Mouse (Mus musculus): Measurements from ENCODE around the gene S100a10. TPM values are rescaled to one million over a fixed set of nuclear protein-coding genes. Genes with fewer than 3 reads are reported as not detected.
A peak's percentile ranks its signal among the peaks of the same experiment; 100 is the strongest.
"Not testable (repeated sequence)": the region's sequence is repeated elsewhere in the genome, so short reads cannot be mapped to it uniquely, and the experiment has no call there.

Gene S100a10
- polyA plus RNA-seq, 1 experiment from 2014 or later: 191 TPM

GRCm38 (mm10) chr3:93520330-93521193, 34.3 kb upstream of the S100a10 start, which contains the start of gene S100a11:
Gene S100a11, plus strand, starts transcription at chr3:93520488.
- H3K4me3 ChIP-seq: peak within 1 kb of the TSS; percentile 46
- H3K4me1 ChIP-seq (replicated peaks): peaks cover 11% of the 10 kb centered on the region
- no peaks in the 10 kb centered on the region for H3K36me3 ChIP-seq
- H3K9me3 ChIP-seq: no peaks in the 10 kb centered on the region
- peak within 1 kb of the TSS; percentile 75 for H3K4me2 ChIP-seq
- WGBS: under 1% methylated on average over 38 of the region's 38 CpGs
- H3K27ac ChIP-seq: no peak within 1 kb of the TSS
- ATAC-seq (ENCODE audit: low FRiP score): peak; percentile 90
- peak within 1 kb of the TSS; percentile 68 for H3K9ac ChIP-seq
- H3K27me3 ChIP-seq: peaks cover 15% of the 10 kb centered on the region; the same call in 1 of the 2 replicates

GRCm38 (mm10) chr3:93521462-93522057, 33.3 kb upstream of the S100a10 start:
- no peak overlapping the region; the same call in 1 of the 2 replicates for H3K4me3 ChIP-seq
- H3K36me3 ChIP-seq: no peaks in the 10 kb centered on the region
- 79% methylated on average over 8 of the region's 8 CpGs for WGBS
- no peak overlapping the region for H3K9ac ChIP-seq
- no peak overlapping the region for H3K27ac ChIP-seq
- peaks cover 11% of the 10 kb centered on the region for H3K4me1 ChIP-seq (replicated peaks)
- no peaks in the 10 kb centered on the region for H3K9me3 ChIP-seq
- peak overlapping the region; percentile 75 for H3K4me2 ChIP-seq
- peaks cover 15% of the 10 kb centered on the region; the same call in 1 of the 2 replicates for H3K27me3 ChIP-seq
- ATAC-seq (ENCODE audit: low FRiP score): no peak

GRCm38 (mm10) chr3:93522611-93523010, 32.3 kb upstream of the S100a10 start:
- Histone ChIP-seq H3K27ac (no peak overlapping the region), H3K4me3 (no peak overlapping the region), H3K36me3 (no peaks in the 10 kb centered on the region), H3K9me3 (no peaks in the 10 kb centered on the region), H3K4me2 (no peak overlapping the region), H3K9ac (no peak overlapping the region), H3K27me3 (peaks cover 15% of the 10 kb centered on the region; the same call in 1 of the 2 replicates), H3K4me1 (replicated peaks) (peaks cover 11% of the 10 kb centered on the region)
- WGBS: 42% methylated on average over 7 of the region's 7 CpGs
- ATAC-seq (ENCODE audit: low FRiP score): no peak

GRCm38 (mm10) chr3:93527300-93527699, 27.6 kb upstream of the S100a10 start:
- 89% methylated on average over 3 of the region's 3 CpGs for WGBS

GRCm38 (mm10) chr3:93528807-93529206, 26.1 kb upstream of the S100a10 start:
- Histone ChIP-seq H3K4me1 (replicated peaks) (no peaks in the 10 kb centered on the region), H3K27ac (no peak overlapping the region), H3K4me3 (no peak overlapping the region), H3K9me3 (no peaks in the 10 kb centered on the region), H3K27me3 (no peaks in the 10 kb centered on the region), H3K36me3 (no peaks in the 10 kb centered on the region), H3K9ac (no peak overlapping the region), H3K4me2 (no peak overlapping the region)
- ATAC-seq (ENCODE audit: low FRiP score): no peak
- WGBS: 86% methylated on average over 5 of the region's 5 CpGs

More at GRCm38 (mm10) chr3:93527300-93527699, 27.6 kb upstream of the S100a10 start:
- Histone ChIP-seq H3K9ac (no peak overlapping the region), H3K27ac (no peak overlapping the region), H3K9me3 (no peaks in the 10 kb centered on the region), H3K4me2 (no peak overlapping the region), H3K4me1 (replicated peaks) (no peaks in the 10 kb centered on the region), H3K36me3 (no peaks in the 10 kb centered on the region), H3K4me3 (no peak overlapping the region), H3K27me3 (no peaks in the 10 kb centered on the region)
- ATAC-seq (ENCODE audit: low FRiP score): no peak

GRCm38 (mm10) chr3:93537068-93537576, 17.8 kb upstream of the S100a10 start:
- no peaks in the 10 kb centered on the region for H3K9me3 ChIP-seq
- no peak overlapping the region for H3K27ac ChIP-seq
- H3K4me3 ChIP-seq: no peak overlapping the region
- no peak overlapping the region for H3K4me2 ChIP-seq
- H3K27me3 ChIP-seq: no peaks in the 10 kb centered on the region
- no peak for ATAC-seq (ENCODE audit: low FRiP score)
- no peaks in the 10 kb centered on the region for H3K4me1 ChIP-seq (replicated peaks)
- WGBS: 60% methylated on average over 2 of the region's 2 CpGs
- no peak overlapping the region for H3K9ac ChIP-seq
- H3K36me3 ChIP-seq: no peaks in the 10 kb centered on the region

GRCm38 (mm10) chr3:93538486-93538885, 16.4 kb upstream of the S100a10 start:
- Histone ChIP-seq H3K4me2 (no peak overlapping the region), H3K27ac (no peak overlapping the region), H3K9me3 (no peaks in the 10 kb centered on the region), H3K4me1 (replicated peaks) (no peaks in the 10 kb centered on the region), H3K4me3 (no peak overlapping the region), H3K27me3 (no peaks in the 10 kb centered on the region), H3K36me3 (no peaks in the 10 kb centered on the region), H3K9ac (no peak overlapping the region)
- WGBS: 86% methylated on average over 2 of the region's 2 CpGs
- no peak for ATAC-seq (ENCODE audit: low FRiP score)

GRCm38 (mm10) chr3:93541501-93541900, 13.4 kb upstream of the S100a10 start:
- Histone ChIP-seq H3K4me2 (no peak overlapping the region), H3K4me3 (no peak overlapping the region), H3K4me1 (replicated peaks) (no peaks in the 10 kb centered on the region), H3K27ac (no peak overlapping the region), H3K9ac (no peak overlapping the region), H3K27me3 (no peaks in the 10 kb centered on the region), H3K36me3 (no peaks in the 10 kb centered on the region), H3K9me3 (no peaks in the 10 kb centered on the region)
- ATAC-seq (ENCODE audit: low FRiP score): no peak
- 81% methylated on average over 2 of the region's 2 CpGs for WGBS

- WGBS: 84% methylated on average over 6 of the region's 6 CpGs
- H3K36me3 ChIP-seq; H3K9me3 ChIP-seq; ATAC-seq (ENCODE audit: low FRiP score); H3K9ac ChIP-seq; H3K27ac ChIP-seq; H3K27me3 ChIP-seq; H3K4me1 ChIP-seq (replicated peaks); H3K4me2 ChIP-seq; H3K4me3 ChIP-seq: not testable (repeated sequence)
These were observed 10.7 kb upstream of the S100a10 start for GRCm38 (mm10) chr3:93544170-93544569.

GRCm38 (mm10) chr3:93547099-93547648, 7.7 kb upstream of the S100a10 start:
- Histone ChIP-seq H3K9me3 (no peaks in the 10 kb centered on the region), H3K4me3 (no peak overlapping the region), H3K27me3 (no peaks in the 10 kb centered on the region), H3K9ac (no peak overlapping the region), H3K4me1 (replicated peaks) (no peaks in the 10 kb centered on the region), H3K4me2 (no peak overlapping the region), H3K27ac (no peak overlapping the region), H3K36me3 (no peaks in the 10 kb centered on the region)
- 33% methylated on average over 7 of the region's 7 CpGs for WGBS
- peak; percentile 43; the same call in 1 of the 2 replicates for ATAC-seq (ENCODE audit: low FRiP score)

GRCm38 (mm10) chr3:93547749-93548540, 6.9 kb upstream of the S100a10 start:
- WGBS: 82% methylated on average over 20 of the region's 20 CpGs
- Histone ChIP-seq H3K9me3 (no peaks in the 10 kb centered on the region), H3K27me3 (0 out of 2 replicates have a peak, but pooled peaks cover 3% of the 10 kb centered on the region), H3K27ac (no peak overlapping the region), H3K4me2 (no peak overlapping the region), H3K4me1 (replicated peaks) (no peaks in the 10 kb centered on the region), H3K4me3 (no peak overlapping the region), H3K36me3 (no peaks in the 10 kb centered on the region), H3K9ac (no peak overlapping the region)
- no peak for ATAC-seq (ENCODE audit: low FRiP score)

All from hindbrain, embryonic 13.5 days (tissue).